Mouse (Mus musculus): ENCODE results near the gene Rps6kc1.

DNA sequence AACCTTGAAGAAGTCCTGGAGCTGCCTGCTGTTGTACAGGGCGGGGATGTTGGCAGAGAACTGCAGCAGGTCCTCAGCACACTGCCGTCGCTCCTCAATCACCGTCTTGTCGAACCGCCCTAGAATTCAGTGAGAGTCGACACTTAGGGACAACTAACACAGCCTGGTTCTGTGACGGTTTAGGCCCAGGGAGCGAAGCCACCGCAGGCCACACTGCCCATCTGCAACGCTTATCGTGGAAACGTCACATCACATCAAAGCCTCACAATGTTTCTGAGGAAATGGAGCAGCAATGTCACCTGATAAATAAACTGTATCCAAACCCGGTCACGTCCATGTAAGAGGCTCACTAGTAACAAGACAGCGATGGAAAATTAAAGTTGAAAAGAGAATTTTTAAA, 22.9 kb downstream of the Rps6kc1 start:
- TF ChIP-seq EP300 (IDR thresholded peaks at IDR 0.05; ENCODE audit: low read depth) (no peak), CTCF (IDR thresholded peaks at IDR 0.05; ENCODE audit: low read depth) (no peak)
